Mouse (Mus musculus) testis, adult 2 months (tissue): ENCODE measurements around the gene Gdpd5.

Experiments used
- CTCF ChIP-seq: fragments of 200-500 bp; IDR thresholded peaks from 2 replicates; pipeline ENCODE4 v1.5.1; 2012; ENCODE audit warnings: low read depth, mild to moderate bottlenecking, inconsistent platforms, low read length, moderate library complexity; ENCODE audit not compliant: control insufficient read depth, insufficient read depth, insufficient replicate concordance
- POLR2A ChIP-seq: fragments of 200-500 bp; IDR thresholded peaks from 2 replicates; pipeline ENCODE4 v1.6.1; 2012; ENCODE audit warnings: low read depth, mild to moderate bottlenecking, inconsistent platforms, low read length, moderate library complexity; ENCODE audit not compliant: control insufficient read depth

DNA sequence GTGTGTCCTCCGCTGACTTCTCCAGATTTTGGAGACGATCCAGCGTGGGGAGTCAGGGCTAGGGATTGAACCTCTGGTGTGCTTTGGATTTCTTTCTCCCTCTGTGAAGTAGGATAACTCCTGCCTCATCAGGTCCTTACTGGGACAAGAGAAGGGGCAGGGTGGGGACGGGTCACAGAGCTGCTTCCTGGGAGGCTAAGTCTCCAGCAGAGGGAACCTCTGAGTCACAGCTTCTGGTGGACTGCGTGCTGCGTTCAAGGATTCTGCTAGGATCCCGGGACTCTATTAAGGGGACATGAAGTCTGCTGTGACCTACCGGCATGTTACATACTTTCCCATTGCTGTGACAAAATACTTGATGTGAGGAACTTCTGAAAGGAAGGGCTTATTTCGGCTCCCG, 57.7 kb downstream of the Gdpd5 start:
- no peak for TF ChIP-seq CTCF
- no peak for TF ChIP-seq POLR2A
